Mouse (Mus musculus) cortical plate, adult 2 months (tissue): Measurements from ENCODE around the gene Galm.

Experiments
- CTCF ChIP-seq: fragments of 200-500 bp; IDR thresholded peaks from 2 replicates; pipeline ENCODE4 v1.5.1; 2011; ENCODE audit warnings: mild to moderate bottlenecking, control low read depth, low read length; ENCODE audit not compliant: insufficient read depth; ENCODE audit errors: extremely low read depth
- POLR2A ChIP-seq: fragments of 200-500 bp; IDR thresholded peaks from 2 replicates; pipeline ENCODE4 v1.6.1; 2011; ENCODE audit warnings: mild to moderate bottlenecking, low read length, control low read depth; ENCODE audit not compliant: insufficient read depth; ENCODE audit errors: extremely low read depth

- no peak for TF ChIP-seq CTCF
- TF ChIP-seq POLR2A: no peak
Observed at GRCm38 (mm10) chr17:80165741-80166140, 38.5 kb downstream of the Galm start.
